Mouse (Mus musculus) urinary bladder, adult 18-20 months (tissue): ENCODE measurements at regions not wholly inside any gene's neighbourhood (a gene's known extent, or its start where the extent isn't known, plus 50 kb on each side); places are given as distances from the start of the nearest gene placed in this dataset.
"Not testable (repeated sequence)": the region's sequence is repeated elsewhere in the genome, so short reads cannot be mapped to it uniquely, and the experiment has no call there.

Source experiments
- DNase-seq, 2 experiments: peaks; one replicate each; pipeline ENCODE4 v3.0.0; 2022; ENCODE audit warnings: low spot score in 2 of 2, mixed read lengths in 2 of 2

GRCm38 (mm10) chr15:93094202-93095135 lies 180.5 kb downstream of the Gxylt1 start:
- no peak for DNase-seq

- no peak for DNase-seq
Observed at GRCm38 (mm10) chr15:93091396-93091795, 183.6 kb downstream of the Gxylt1 start.

- peak in 1 of 2 experiments; percentile 33 for DNase-seq
Observed at GRCm38 (mm10) chr15:93089347-93089746, 185.6 kb downstream of the Gxylt1 start.

- DNase-seq = no peak
Observed at GRCm38 (mm10) chr15:93084967-93085617, 189.9 kb downstream of the Gxylt1 start.

GRCm38 (mm10) chr15:93074070-93074469 lies 200.9 kb downstream of the Gxylt1 start:
- no peak for DNase-seq

- DNase-seq = no peak
Observed at GRCm38 (mm10) chr15:93062213-93063131, 212.5 kb downstream of the Gxylt1 start.

GRCm38 (mm10) chr15:93053471-93053870 lies 221.5 kb downstream of the Gxylt1 start:
- DNase-seq = no peak

- DNase-seq = no peak
Observed at GRCm38 (mm10) chr15:93027185-93027584, 247.8 kb downstream of the Gxylt1 start.

GRCm38 (mm10) chr15:93026456-93027078 lies 248.4 kb downstream of the Gxylt1 start:
- no peak for DNase-seq

- no peak for DNase-seq
Observed at GRCm38 (mm10) chr15:93025791-93026190, 249.2 kb downstream of the Gxylt1 start.

GRCm38 (mm10) chr15:93024171-93024570 lies 250.8 kb downstream of the Gxylt1 start:
- DNase-seq = no peak

- DNase-seq = no peak
Observed at GRCm38 (mm10) chr15:93011166-93011565, 263.8 kb downstream of the Gxylt1 start.

- DNase-seq = no peak
Observed at GRCm38 (mm10) chr15:93010629-93011028, 264.4 kb downstream of the Gxylt1 start.

GRCm38 (mm10) chr15:93005751-93006231 lies 269.2 kb downstream of the Gxylt1 start:
- peak in 1 of 2 experiments; percentile 11 for DNase-seq

- DNase-seq = not testable (repeated sequence)
Observed at GRCm38 (mm10) chr15:93005186-93005585, 269.8 kb downstream of the Gxylt1 start.

GRCm38 (mm10) chr15:93004551-93004950 lies 270.4 kb downstream of the Gxylt1 start:
- no peak for DNase-seq

- no peak for DNase-seq
Observed at GRCm38 (mm10) chr15:93003233-93003632, 271.7 kb downstream of the Gxylt1 start.

- no peak for DNase-seq
Observed at GRCm38 (mm10) chr15:93002002-93002904, 272.7 kb downstream of the Gxylt1 start.

GRCm38 (mm10) chr15:93001346-93002001 lies 273.5 kb downstream of the Gxylt1 start:
- no peak for DNase-seq
